Mouse (Mus musculus) layer of hippocampus, postnatal 14 days (tissue): ENCODE measurements around the gene 2010111I01Rik. TPM values are rescaled to one million over a fixed set of nuclear protein-coding genes. Genes with fewer than 3 reads are reported as not detected.

Source experiments
- microRNA-seq, 2 experiments: library from miRNA; unstranded; fragments of <30 nt; microRNA quantifications; one replicate each; pipeline ENCODE4 v1.2.0; 2021
- total RNA-seq, 2 experiments: library from RNA; stranded (reverse); gene quantifications; 2 replicates each; pipeline ENCODE4 v1.2.3; 2021

2010111I01Rik gene
- total RNA-seq, 2 experiments from 2014 or later = 72.1 to 92.0 TPM

Small RNA genes within 50 kb of the gene (microRNA-seq; reads per million reads assigned to microRNA genes)
- gene Mir23b (10,789 to 18,792 reads per million in 2 experiments), gene Mir24-1 (0 reads per million in 2 experiments), gene Mir27b (995 to 1,174 reads per million in 2 experiments), gene Mir3074-1 (0 reads per million in 2 experiments)

Other genes starting within 250 kb of the 2010111I01Rik start
- 10 to 100 TPM; 12.7 to 13.5 TPM for gene Platr25, start 204.2 kb upstream of the 2010111I01Rik start, total RNA-seq
- 1 to 10 TPM; 4.5 to 6.0 TPM for gene Gm5141, start 179.1 kb upstream of the 2010111I01Rik start, total RNA-seq
- gene Fbp2, start 106.5 kb upstream of the 2010111I01Rik start, total RNA-seq = under 1 TPM in 1 of 2 experiments, not detected in 1; 0.38 TPM
- gene Fbp1, start 76.6 kb upstream of the 2010111I01Rik start, total RNA-seq = 1 to 10 TPM in 1 of 2 experiments, under 1 TPM in 1; 0.86 to 1.2 TPM